Mouse (Mus musculus): ENCODE data around the gene Slc35f6. TPM values are rescaled to one million over a fixed set of nuclear protein-coding genes. Genes with fewer than 3 reads are reported as not detected.

Slc35f6 gene
- total RNA-seq, 1 experiment: 40.0 TPM

GRCm38 (mm10) chr5:30620567-30620966 lies 27.2 kb upstream of the Slc35f6 start:
- Histone ChIP-seq H3K9me3 (ENCODE audit: control insufficient read depth, insufficient read depth, low read depth, low read length) (no peaks in the 10 kb centered on the region), H3K27ac (ENCODE audit: insufficient read depth, low read depth, low read length, poor library complexity, severe bottlenecking) (no peak overlapping the region), H3K4me3 (ENCODE audit: insufficient read depth in 1 of 2, low read depth in 1 of 2, low read length in 2 of 2, poor library complexity in 1 of 2, severe bottlenecking in 1 of 2) (no peak overlapping the region), H3K4me1 (ENCODE audit: control insufficient read depth in 2 of 2, insufficient read depth in 2 of 2, low read length in 2 of 2, poor library complexity in 1 of 2) (peaks cover 4 to 24% of the 10 kb centered on the region in 2 experiments; a peak in 2 of 4 replicates), H3K36me3 (ENCODE audit: control insufficient read depth, insufficient read depth, low read length, poor library complexity, severe bottlenecking) (no peaks in the 10 kb centered on the region), H3K9ac (ENCODE audit: insufficient read depth, low read depth, low read length, poor library complexity, severe bottlenecking) (no peak overlapping the region)
- in situ Hi-C loops (cut with MboI; ENCODE audit: low sequenced_read_pairs in 2 of 2, unreplicated experiment in 2 of 2): no loop called here
- DNase-seq (ENCODE audit: low read depth, low spot score): no peak
- no peak for TF ChIP-seq CHD2 (IDR thresholded peaks at IDR 0.05; ENCODE audit: low read depth, low read length)
- no peak for TF ChIP-seq MAFK (IDR thresholded peaks at IDR 0.05; ENCODE audit: insufficient read depth, low read depth, low read length)

DNA sequence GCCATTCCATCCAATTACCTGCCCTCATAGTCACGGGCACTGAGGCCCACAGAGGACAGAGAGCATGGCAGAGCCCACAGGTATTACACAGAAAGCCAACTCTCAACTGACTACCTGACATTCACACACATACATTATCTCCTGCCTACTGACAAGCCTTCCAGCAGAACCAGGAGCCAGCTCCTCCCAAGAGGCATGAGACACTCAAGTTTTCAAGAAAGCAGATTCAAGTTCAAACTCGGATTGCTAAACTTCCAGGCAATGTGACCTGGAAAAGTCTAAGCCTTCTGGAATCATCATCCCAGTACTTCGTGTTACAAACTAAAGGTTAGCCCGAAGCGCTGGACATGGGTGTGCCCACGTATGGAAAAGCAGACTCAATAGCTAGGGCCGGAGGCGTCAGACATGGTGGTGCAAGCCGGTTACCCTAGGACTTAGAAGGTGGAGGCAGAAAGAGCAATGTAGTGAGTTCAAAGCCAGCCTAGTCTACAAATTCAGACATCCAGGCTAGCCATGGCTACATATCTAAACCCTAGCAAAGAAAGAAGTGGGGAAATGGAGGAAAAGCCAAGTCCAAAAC lies 26.4 kb upstream of the Slc35f6 start:
- no peak for TF ChIP-seq ZC3H11A (IDR thresholded peaks at IDR 0.05; ENCODE audit: borderline replicate concordance, low read depth, low read length)
- TF ChIP-seq HCFC1 (IDR thresholded peaks at IDR 0.05; ENCODE audit: borderline replicate concordance, insufficient read depth, low read length): no peak
- no peak for TF ChIP-seq MAFK (IDR thresholded peaks at IDR 0.05; ENCODE audit: insufficient read depth, low read depth, low read length)
- TF ChIP-seq ZNF384 (IDR thresholded peaks at IDR 0.05; ENCODE audit: low read depth, low read length): no peak
- no peak for TF ChIP-seq CHD2 (IDR thresholded peaks at IDR 0.05; ENCODE audit: low read depth, low read length)
- no peak for DNase-seq (ENCODE audit: low read depth, low spot score)
- no peak overlapping the region for H3K27ac ChIP-seq (ENCODE audit: insufficient read depth, low read depth, low read length, poor library complexity, severe bottlenecking)
- in situ Hi-C loops (cut with MboI; ENCODE audit: low sequenced_read_pairs in 2 of 2, unreplicated experiment in 2 of 2): no loop called here
- no peaks in the 10 kb centered on the region for H3K9me3 ChIP-seq (ENCODE audit: control insufficient read depth, insufficient read depth, low read depth, low read length)
- H3K4me3 ChIP-seq (ENCODE audit: insufficient read depth in 1 of 2, low read depth in 1 of 2, low read length in 2 of 2, poor library complexity in 1 of 2, severe bottlenecking in 1 of 2): no peak overlapping the region
- H3K4me1 ChIP-seq (ENCODE audit: control insufficient read depth in 2 of 2, insufficient read depth in 2 of 2, low read length in 2 of 2, poor library complexity in 1 of 2): peaks cover 4 to 23% of the 10 kb centered on the region in 2 experiments; a peak in 2 of 4 replicates
- no peaks in the 10 kb centered on the region for H3K36me3 ChIP-seq (ENCODE audit: control insufficient read depth, insufficient read depth, low read length, poor library complexity, severe bottlenecking)
- no peak overlapping the region for H3K9ac ChIP-seq (ENCODE audit: insufficient read depth, low read depth, low read length, poor library complexity, severe bottlenecking)

- in situ Hi-C loops (cut with MboI; ENCODE audit: low sequenced_read_pairs in 2 of 2, unreplicated experiment in 2 of 2): no loop called here
- no peak for TF ChIP-seq ZC3H11A (IDR thresholded peaks at IDR 0.05; ENCODE audit: borderline replicate concordance, low read depth, low read length)
- no peak for TF ChIP-seq CHD2 (IDR thresholded peaks at IDR 0.05; ENCODE audit: low read depth, low read length)
- TF ChIP-seq ZNF384 (IDR thresholded peaks at IDR 0.05; ENCODE audit: low read depth, low read length): no peak
- no peak overlapping the region for H3K9ac ChIP-seq (ENCODE audit: insufficient read depth, low read depth, low read length, poor library complexity, severe bottlenecking)
These were observed 25.9 kb upstream of the Slc35f6 start for GRCm38 (mm10) chr5:30621844-30622176.

DNA sequence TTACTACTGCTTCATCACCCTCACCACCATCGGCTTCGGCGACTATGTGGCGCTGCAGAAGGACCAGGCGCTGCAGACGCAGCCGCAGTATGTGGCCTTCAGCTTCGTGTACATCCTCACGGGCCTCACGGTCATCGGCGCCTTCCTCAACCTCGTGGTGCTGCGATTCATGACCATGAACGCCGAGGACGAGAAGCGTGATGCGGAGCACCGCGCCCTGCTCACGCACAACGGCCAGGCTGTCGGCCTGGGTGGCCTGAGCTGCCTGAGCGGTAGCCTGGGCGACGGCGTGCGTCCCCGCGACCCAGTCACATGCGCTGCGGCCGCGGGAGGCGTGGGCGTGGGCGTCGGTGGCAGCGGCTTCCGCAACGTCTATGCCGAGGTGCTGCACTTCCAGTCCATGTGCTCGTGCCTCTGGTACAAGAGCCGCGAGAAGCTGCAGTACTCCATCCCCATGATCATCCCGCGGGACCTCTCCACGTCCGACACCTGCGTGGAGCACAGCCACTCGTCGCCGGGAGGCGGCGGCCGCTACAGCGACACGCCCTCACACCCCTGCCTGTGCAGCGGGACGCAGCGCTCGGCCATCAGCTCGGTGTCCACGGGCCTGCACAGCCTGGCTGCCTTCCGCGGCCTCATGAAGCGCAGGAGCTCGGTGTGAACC lies 25.4 kb upstream of the Slc35f6 start:
- H3K36me3 ChIP-seq (ENCODE audit: control insufficient read depth, insufficient read depth, low read length, poor library complexity, severe bottlenecking): no peaks in the 10 kb centered on the region
- H3K4me1 ChIP-seq (ENCODE audit: control insufficient read depth in 2 of 2, insufficient read depth in 2 of 2, low read length in 2 of 2, poor library complexity in 1 of 2): peaks cover under 1 to 15% of the 10 kb centered on the region in 2 experiments; a peak in 2 of 4 replicates
- peak overlapping the region; percentile 22 to 36; a peak in 3 of 4 replicates for H3K4me3 ChIP-seq (ENCODE audit: insufficient read depth in 1 of 2, low read depth in 1 of 2, low read length in 2 of 2, poor library complexity in 1 of 2, severe bottlenecking in 1 of 2)
- no peak overlapping the region for H3K27ac ChIP-seq (ENCODE audit: insufficient read depth, low read depth, low read length, poor library complexity, severe bottlenecking)
- in situ Hi-C loops (cut with MboI; ENCODE audit: low sequenced_read_pairs in 2 of 2, unreplicated experiment in 2 of 2): no loop called here
- TF ChIP-seq CHD2 (IDR thresholded peaks at IDR 0.05; ENCODE audit: low read depth, low read length) (no peak), HCFC1 (IDR thresholded peaks at IDR 0.05; ENCODE audit: borderline replicate concordance, insufficient read depth, low read length) (no peak), ZNF384 (IDR thresholded peaks at IDR 0.05; ENCODE audit: low read depth, low read length) (no peak), ZC3H11A (IDR thresholded peaks at IDR 0.05; ENCODE audit: borderline replicate concordance, low read depth, low read length) (no peak), MAFK (IDR thresholded peaks at IDR 0.05; ENCODE audit: insufficient read depth, low read depth, low read length) (no peak)
- H3K9ac ChIP-seq (ENCODE audit: insufficient read depth, low read depth, low read length, poor library complexity, severe bottlenecking): no peak overlapping the region
- no peak for DNase-seq (ENCODE audit: low read depth, low spot score)
- H3K9me3 ChIP-seq (ENCODE audit: control insufficient read depth, insufficient read depth, low read depth, low read length): no peaks in the 10 kb centered on the region

More at GRCm38 (mm10) chr5:30621844-30622176, 25.9 kb upstream of the Slc35f6 start:
- peak overlapping the region; percentile 22 to 36; a peak in 2 of 4 replicates for H3K4me3 ChIP-seq (ENCODE audit: insufficient read depth in 1 of 2, low read depth in 1 of 2, low read length in 2 of 2, poor library complexity in 1 of 2, severe bottlenecking in 1 of 2)
- H3K27ac ChIP-seq (ENCODE audit: insufficient read depth, low read depth, low read length, poor library complexity, severe bottlenecking): no peak overlapping the region
- no peaks in the 10 kb centered on the region for H3K36me3 ChIP-seq (ENCODE audit: control insufficient read depth, insufficient read depth, low read length, poor library complexity, severe bottlenecking)
- DNase-seq (ENCODE audit: low read depth, low spot score): no peak
- no peaks in the 10 kb centered on the region for H3K9me3 ChIP-seq (ENCODE audit: control insufficient read depth, insufficient read depth, low read depth, low read length)
- H3K4me1 ChIP-seq (ENCODE audit: control insufficient read depth in 2 of 2, insufficient read depth in 2 of 2, low read length in 2 of 2, poor library complexity in 1 of 2): peaks cover 4 to 19% of the 10 kb centered on the region in 2 experiments; a peak in 2 of 4 replicates

All from ES-E14 (cell line).